ENCODE assay signal across 20 mouse cellular contexts in genomic region chr19:44157005-44157404, GRCm38 (mm10). TPM values are rescaled to one million over a fixed set of nuclear protein-coding genes. Genes with fewer than 3 reads are reported as not detected.
"Had no signal": no experiment of that assay in that cellular context is flagged by ENCODE, and none has a peak within 500 bp of the region (broad histone marks: within the 10 kb centered on the region; RNA-seq: fewer than 3 reads in every experiment).

No protein-coding gene starts in this region.

- H3K27ac ChIP-seq: liver, embryonic 15.5 days; lung, embryonic 15.5 days; macrophage; midbrain, embryonic 13.5 days; midbrain, embryonic 15.5 days; neural tube, embryonic 12.5 days; stomach, embryonic 15.5 days; stomach, postnatal 0 days had no signal

- H3K9me3 ChIP-seq: liver, embryonic 15.5 days; lung, embryonic 15.5 days; megakaryocyte, embryonic 14.5 days; midbrain, embryonic 13.5 days; midbrain, embryonic 15.5 days; neural tube, embryonic 12.5 days; stomach, embryonic 15.5 days had no signal

- H3K36me3 ChIP-seq: liver, embryonic 15.5 days; lung, embryonic 15.5 days; midbrain, embryonic 13.5 days; midbrain, embryonic 15.5 days; neural tube, embryonic 12.5 days; stomach, embryonic 15.5 days had no signal

- ATAC-seq: liver, postnatal 0 days; lung, postnatal 0 days; midbrain, embryonic 13.5 days; midbrain, embryonic 15.5 days had no signal

- H3K4me2 ChIP-seq: liver, embryonic 15.5 days; lung, embryonic 15.5 days; midbrain, embryonic 11.5 days; midbrain, embryonic 13.5 days; midbrain, embryonic 15.5 days; neural tube, embryonic 12.5 days; stomach, embryonic 15.5 days had no signal

- DNase-seq: liver, postnatal 0 days; lung, adult 2 months; lung, postnatal 14 days; lung, postnatal 36 days; right cerebral cortex, postnatal 14 days; thymus, adult 18-20 months; thymus, postnatal 14 days; thymus, postnatal 36 days had no signal

- H3K4me3 ChIP-seq: liver, embryonic 15.5 days; lung, embryonic 15.5 days; megakaryocyte, embryonic 14.5 days; midbrain, embryonic 13.5 days; midbrain, embryonic 15.5 days; neural tube, embryonic 12.5 days; stomach, embryonic 15.5 days had no signal

- H3K4me1 ChIP-seq: liver, embryonic 15.5 days; lung, embryonic 15.5 days; midbrain, embryonic 13.5 days; midbrain, embryonic 15.5 days; neural tube, embryonic 12.5 days; stomach, embryonic 15.5 days had no signal

- H3K27me3 ChIP-seq: lung, embryonic 15.5 days; neural tube, embryonic 12.5 days; stomach, embryonic 15.5 days had no signal

- H3K9ac ChIP-seq: liver, embryonic 15.5 days; liver, postnatal 0 days; lung, embryonic 15.5 days; midbrain, embryonic 13.5 days; midbrain, embryonic 15.5 days; neural tube, embryonic 12.5 days; stomach, embryonic 15.5 days had no signal

RNA-seq across cellular contexts. Expression of gene Pkd2l1, which starts 35.2 kb away (rescaled TPM):
- polyA plus RNA-seq: liver, embryonic 15.5 days; liver, postnatal 0 days; macrophage; spleen, adult 2 months; stomach, embryonic 15.5 days; stomach, postnatal 0 days had no signal

RNA-seq across cellular contexts. Expression of gene Scd3, which starts 46.1 kb away (rescaled TPM):
- polyA plus RNA-seq: liver, embryonic 15.5 days; liver, postnatal 0 days; lung, adult 2 months; macrophage; spleen, adult 2 months had no signal
